ENCODE assay signal across 29 mouse cellular contexts in genomic region chr9:77584746-77585145, GRCm38 (mm10). TPM values are rescaled to one million over a fixed set of nuclear protein-coding genes. Genes with fewer than 3 reads are reported as not detected.
"Had no signal": no experiment of that assay in that cellular context is flagged by ENCODE, and none has a peak within 500 bp of the region (broad histone marks: within the 10 kb centered on the region; RNA-seq: fewer than 3 reads in every experiment).

No protein-coding gene starts in this region.

- H3K4me3 ChIP-seq: embryonic facial prominence, embryonic 10.5 days; embryonic facial prominence, embryonic 12.5 days; embryonic facial prominence, embryonic 13.5 days; embryonic facial prominence, embryonic 15.5 days; erythroblast, embryonic 14.5 days; forebrain, embryonic 10.5 days; forebrain, embryonic 12.5 days; forebrain, embryonic 13.5 days; forebrain, embryonic 15.5 days; gastrocnemius, adult 2 months; heart, adult 2 months; heart, embryonic 10.5 days had no signal

- H3K4me2 ChIP-seq: embryonic facial prominence, embryonic 12.5 days; embryonic facial prominence, embryonic 13.5 days; embryonic facial prominence, embryonic 15.5 days; forebrain, embryonic 12.5 days; forebrain, embryonic 13.5 days; forebrain, embryonic 15.5 days had no signal

- H3K36me3 ChIP-seq: embryonic facial prominence, embryonic 10.5 days; embryonic facial prominence, embryonic 12.5 days; embryonic facial prominence, embryonic 13.5 days; embryonic facial prominence, embryonic 15.5 days; forebrain, embryonic 10.5 days; forebrain, embryonic 12.5 days; forebrain, embryonic 15.5 days; heart, embryonic 10.5 days had no signal

- DNase-seq: cerebellum, adult 2 months; cerebellum, adult 8-10 months; cerebellum, adult 9-10 months; cerebellum, adult 9-11 months; cerebellum, postnatal 10 days; cerebellum, postnatal 14 days; cerebellum, postnatal 25 days; cerebellum, postnatal 36 days; embryo, embryonic 11 days; forebrain, postnatal 0 days; gastrocnemius, adult 2 months; gastrocnemius, postnatal 10 days; gastrocnemius, postnatal 14 days; gastrocnemius, postnatal 25 days; gastrocnemius, postnatal 36 days; heart, adult 18-20 months; heart, adult 2 months had no signal

- H3K9ac ChIP-seq: embryonic facial prominence, embryonic 12.5 days; embryonic facial prominence, embryonic 13.5 days; embryonic facial prominence, embryonic 15.5 days; forebrain, embryonic 12.5 days; forebrain, embryonic 13.5 days; forebrain, embryonic 15.5 days; forebrain, postnatal 0 days had no signal

- H3K4me1 ChIP-seq: embryonic facial prominence, embryonic 10.5 days; embryonic facial prominence, embryonic 12.5 days; embryonic facial prominence, embryonic 13.5 days; embryonic facial prominence, embryonic 15.5 days; heart, embryonic 10.5 days had no signal

- H3K27ac ChIP-seq: embryonic facial prominence, embryonic 10.5 days; embryonic facial prominence, embryonic 12.5 days; embryonic facial prominence, embryonic 13.5 days; embryonic facial prominence, embryonic 15.5 days; forebrain, embryonic 10.5 days; forebrain, embryonic 12.5 days; forebrain, embryonic 13.5 days; forebrain, embryonic 15.5 days; gastrocnemius, adult 2 months; heart, adult 2 months; heart, embryonic 10.5 days had no signal

- H3K9me3 ChIP-seq: embryonic facial prominence, embryonic 10.5 days; embryonic facial prominence, embryonic 12.5 days; embryonic facial prominence, embryonic 13.5 days; embryonic facial prominence, embryonic 15.5 days; forebrain, embryonic 10.5 days; forebrain, embryonic 12.5 days; forebrain, embryonic 13.5 days; forebrain, embryonic 15.5 days; heart, embryonic 10.5 days had no signal

- H3K27me3 ChIP-seq: embryonic facial prominence, embryonic 12.5 days; embryonic facial prominence, embryonic 13.5 days; embryonic facial prominence, embryonic 15.5 days; forebrain, embryonic 13.5 days; forebrain, embryonic 15.5 days had no signal

- ATAC-seq: forebrain, embryonic 13.5 days; forebrain, embryonic 14.5 days; forebrain, embryonic 15.5 days; forebrain, embryonic 16.5 days; forebrain, postnatal 0 days had no signal

RNA-seq across cellular contexts. Expression of gene Klhl31, which starts 51.6 kb away (rescaled TPM):
- polyA plus RNA-seq: erythroblast, embryonic 14.5 days had no signal
